19 mouse cellular contexts compared by ENCODE assay signal in genomic region chr6:119431751-119432324, GRCm38 (mm10). TPM values are rescaled to one million over a fixed set of nuclear protein-coding genes. Genes with fewer than 3 reads are reported as not detected.
A peak's percentile ranks its signal among the peaks of the same experiment; 100 is the strongest.
DNase-seq lines count a peak whose midpoint lies in the region; ATAC-seq and TF ChIP-seq lines count a peak whose summit lies in the region.
"Had no signal": no experiment of that assay in that cellular context is flagged by ENCODE, and none has a peak within 500 bp of the region (broad histone marks: within the 10 kb centered on the region; RNA-seq: fewer than 3 reads in every experiment).

No protein-coding gene starts in this region.

- no peak overlapping the region for H3K4me3 ChIP-seq in lung, postnatal 0 days (ENCODE audit: low read depth, low read length)
- H3K4me3 ChIP-seq in intestine, embryonic 16.5 days (ENCODE audit: low read length): no peak overlapping the region
- H3K4me3 ChIP-seq: embryonic facial prominence, embryonic 13.5 days; forebrain, embryonic 10.5 days; heart, embryonic 12.5 days; limb, embryonic 15.5 days; liver, embryonic 15.5 days; midbrain, embryonic 12.5 days; neural tube, embryonic 13.5 days had no signal

- TF ChIP-seq CTCF in lung, postnatal 0 days (IDR thresholded peaks at IDR 0.05): no peak

- H3K9ac ChIP-seq in lung, postnatal 0 days (replicated peaks; ENCODE audit: low read depth): no peak overlapping the region
- no peak overlapping the region for H3K9ac ChIP-seq in intestine, embryonic 16.5 days (ENCODE audit: low read depth, low read length)
- H3K9ac ChIP-seq: embryonic facial prominence, embryonic 13.5 days; heart, embryonic 12.5 days; hindbrain, embryonic 14.5 days; limb, embryonic 15.5 days; liver, embryonic 15.5 days; midbrain, embryonic 12.5 days; neural tube, embryonic 13.5 days had no signal

- no peaks in the 10 kb centered on the region for H3K4me1 ChIP-seq in lung, postnatal 0 days (ENCODE audit: insufficient read depth, low read depth, low read length)
- peaks cover 3% of the 10 kb centered on the region; the same call in 1 of the 2 replicates for H3K4me1 ChIP-seq in intestine, embryonic 16.5 days (ENCODE audit: control insufficient read depth, insufficient read depth, low read length)
- H3K4me1 ChIP-seq: embryonic facial prominence, embryonic 13.5 days; forebrain, embryonic 10.5 days; limb, embryonic 15.5 days; midbrain, embryonic 12.5 days; neural tube, embryonic 13.5 days had no signal

- TF ChIP-seq EP300 in lung, postnatal 0 days (IDR thresholded peaks at IDR 0.05): peak; percentile 91

- peak; percentile 77 for ATAC-seq in lung, postnatal 0 days
- no peak for ATAC-seq in intestine, embryonic 16.5 days
- ATAC-seq: activated CD4-positive, CD25-positive, alpha-beta regulatory T cell, adult 4 months had no signal

- no peak overlapping the region for H3K27ac ChIP-seq in lung, postnatal 0 days (ENCODE audit: low read length)
- H3K27ac ChIP-seq in intestine, embryonic 16.5 days (ENCODE audit: low read length): no peak overlapping the region
- H3K27ac ChIP-seq: embryonic facial prominence, embryonic 13.5 days; forebrain, embryonic 10.5 days; hindbrain, embryonic 14.5 days; limb, embryonic 15.5 days; liver, embryonic 15.5 days; midbrain, embryonic 12.5 days; neural tube, embryonic 13.5 days had no signal

- H3K27me3 ChIP-seq in lung, postnatal 0 days (replicated peaks; ENCODE audit: insufficient read depth, low read length): no peaks in the 10 kb centered on the region
- no peaks in the 10 kb centered on the region for H3K27me3 ChIP-seq in intestine, embryonic 16.5 days (replicated peaks; ENCODE audit: control insufficient read depth, insufficient read depth, low read length)
- H3K27me3 ChIP-seq: embryonic facial prominence, embryonic 13.5 days; heart, embryonic 12.5 days; limb, embryonic 15.5 days; liver, embryonic 15.5 days; midbrain, embryonic 12.5 days; neural tube, embryonic 13.5 days had no signal

- H3K9me3 ChIP-seq in lung, postnatal 0 days (ENCODE audit: low read length): no peaks in the 10 kb centered on the region
- no peaks in the 10 kb centered on the region for H3K9me3 ChIP-seq in intestine, embryonic 16.5 days (ENCODE audit: control insufficient read depth, low read length)
- H3K9me3 ChIP-seq: embryonic facial prominence, embryonic 13.5 days; heart, embryonic 12.5 days; limb, embryonic 15.5 days; liver, embryonic 15.5 days; midbrain, embryonic 12.5 days; neural tube, embryonic 13.5 days had no signal

- H3K36me3 ChIP-seq in lung, postnatal 0 days (ENCODE audit: insufficient read depth, low read length): no peaks in the 10 kb centered on the region
- H3K36me3 ChIP-seq in intestine, embryonic 16.5 days (ENCODE audit: control insufficient read depth, insufficient read depth, low read length): no peaks in the 10 kb centered on the region; the same call in 1 of the 2 replicates
- H3K36me3 ChIP-seq: heart, embryonic 12.5 days; liver, embryonic 15.5 days; neural tube, embryonic 13.5 days had no signal

- 54% methylated on average over 6 of the region's 6 CpGs for WGBS in lung, postnatal 0 days
- 69% methylated on average over 6 of the region's 6 CpGs for WGBS in intestine, embryonic 16.5 days

- H3K4me2 ChIP-seq in lung, postnatal 0 days (replicated peaks; ENCODE audit: low read depth, low read length): no peak overlapping the region
- H3K4me2 ChIP-seq in intestine, embryonic 16.5 days (ENCODE audit: low read depth, low read length): no peak overlapping the region
- H3K4me2 ChIP-seq: embryonic facial prominence, embryonic 13.5 days; heart, embryonic 12.5 days; hindbrain, embryonic 14.5 days; limb, embryonic 15.5 days; liver, embryonic 15.5 days; midbrain, embryonic 12.5 days; neural tube, embryonic 13.5 days had no signal

- DNase-seq in lung, postnatal 0 days (ENCODE audit: low spot score): peak; percentile 85
- no peak for DNase-seq in lung, postnatal 4 days
- DNase-seq in kidney, adult 9 months: peak; percentile 46
- peak; percentile 33 to 57 for DNase-seq in kidney, postnatal 25 days
- no peak for DNase-seq in adrenal gland, adult 2 months
- DNase-seq in adrenal gland, postnatal 36 days: no peak
- DNase-seq: adrenal gland, postnatal 14 days; cerebellum, adult 11 months; heart, postnatal 36 days had no signal

RNA-seq across cellular contexts. Expression of gene Adipor2, which starts 14.3 kb away (rescaled TPM):
- polyA plus RNA-seq in lung, postnatal 0 days (2015; fragmentation: Nextera tagmentation; extraction: Ambion mirVana): 60.7 and 66.4 TPM in 2 replicates
- total RNA-seq in adrenal gland, adult 2 months (2021): 100 to 1,000 TPM; 194 to 198 TPM
- 55.9 and 62.9 TPM in 2 replicates for polyA plus RNA-seq in adrenal gland, adult 2 months (2012; rRNA removed)
- total RNA-seq in adrenal gland, postnatal 36 days (2021): 100 to 1,000 TPM; 200 to 209 TPM
- 127 and 148 TPM in 2 replicates for polyA plus RNA-seq in intestine, embryonic 16.5 days (2015; fragmentation: Nextera tagmentation; extraction: Ambion mirVana)

RNA-seq across cellular contexts. Expression of gene Fbxl14, which starts 47.6 kb away (rescaled TPM):
- 3.9 and 4.5 TPM in 2 replicates for polyA plus RNA-seq in lung, postnatal 0 days (2015; fragmentation: Nextera tagmentation; extraction: Ambion mirVana)
- total RNA-seq in adrenal gland, adult 2 months (2021): 10 to 100 TPM; 31.9 to 36.9 TPM
- 104 and 107 TPM in 2 replicates for polyA plus RNA-seq in adrenal gland, adult 2 months (2012; rRNA removed)
- 10 to 100 TPM; 31.9 to 36.0 TPM for total RNA-seq in adrenal gland, postnatal 36 days (2021)
- 3.7 and 4.1 TPM in 2 replicates for polyA plus RNA-seq in intestine, embryonic 16.5 days (2015; fragmentation: Nextera tagmentation; extraction: Ambion mirVana)

Comparison
In these comparisons a context has a peak if more than half of its experiments do, and no peak if none do; other contexts are left out.
1. DNase-seq: peak in lung, postnatal 0 days (single experiment), kidney, adult 9 months (single experiment) and kidney, postnatal 25 days (2 of 2); none in lung, postnatal 4 days (0 of 2), adrenal gland, adult 2 months (single experiment) and adrenal gland, postnatal 36 days (0 of 2).
2. RNA of gene Fbxl14, which starts 47.6 kb away (polyA plus RNA-seq): 104 to 107 TPM in adrenal gland, adult 2 months; 3.9 to 4.5 TPM in lung, postnatal 0 days and 3.7 to 4.1 TPM in intestine, embryonic 16.5 days; every median in the first group is over 10 times any median in the second.